Mouse (Mus musculus) forebrain, postnatal 0 days (tissue): Measurements from ENCODE around the gene Tmcc3. TPM values are rescaled to one million over a fixed set of nuclear protein-coding genes. Genes with fewer than 3 reads are reported as not detected.

Experiments used
- ATAC-seq: fragments of 200-750 bp; cut with Nextera tagmentation; 2 replicates; pipeline ENCODE4 v1.8.0; 2017; ENCODE audit warnings: mild to moderate bottlenecking, moderate library complexity
- DNase-seq: peaks from one replicate; pipeline ENCODE4 v3.0.0-alpha.2; 2015
- H3K27ac ChIP-seq: fragments of 300-500 bp; sonication (generic); 2 replicates; pipeline ENCODE4 v1.5.1; 2014; ENCODE audit warnings: low read depth, mild to moderate bottlenecking, antibody characterized with exemption, low read length, moderate library complexity, mixed read lengths
- H3K27me3 ChIP-seq: fragments of 300-500 bp; sonication (generic); 2 replicates; pipeline ENCODE4 v1.6.1; 2014; ENCODE audit warnings: mild to moderate bottlenecking, low read length, mixed read lengths; ENCODE audit not compliant: insufficient read depth
- H3K36me3 ChIP-seq: fragments of 300-500 bp; sonication (generic); 2 replicates; pipeline ENCODE4 v1.6.1; 2014; ENCODE audit warnings: mild to moderate bottlenecking, moderate library complexity; ENCODE audit not compliant: insufficient read depth
- H3K4me1 ChIP-seq: fragments of 300-500 bp; sonication (generic); 2 replicates; pipeline ENCODE4 v1.6.1; 2014; ENCODE audit warnings: antibody characterized with exemption; ENCODE audit not compliant: insufficient read depth
- H3K4me2 ChIP-seq: fragments of 300-500 bp; sonication (generic); 2 replicates; pipeline ENCODE4 v1.6.1; 2014; ENCODE audit warnings: low read depth, mild to moderate bottlenecking, moderate library complexity
- H3K4me3 ChIP-seq: fragments of 300-500 bp; sonication (generic); 2 replicates; pipeline ENCODE4 v1.5.1; 2014; ENCODE audit warnings: low read depth, low read length, mixed read lengths
- H3K9ac ChIP-seq: fragments of 300-500 bp; sonication (generic); 2 replicates; pipeline ENCODE4 v1.6.1; 2014; ENCODE audit warnings: mild to moderate bottlenecking
- H3K9me3 ChIP-seq: fragments of 300-500 bp; sonication (generic); 2 replicates; pipeline ENCODE4 v1.6.1; 2016; ENCODE audit warnings: low read length
- CTCF ChIP-seq: sonication (generic); IDR thresholded peaks from 2 replicates; pipeline ENCODE4 v1.5.1; 2016; ENCODE audit warnings: antibody characterized with exemption, control low read depth, low read depth
- WGBS: fragments of 180-500 bp; shearing (Covaris S2); extraction: QIAGEN DNeasy Blood & Tissue Kit; methylation state at CpG from one replicate; pipeline ENCODE4 v1.1.7; 2014; 5-methylcytosine and 5-hydroxymethylcytosine counted together
- polyA plus RNA-seq: library from polyadenylated mRNA; unstranded; fragments of >200 nt; fragmentation: Nextera tagmentation; extraction: Ambion mirVana; gene quantifications from 2 replicates; pipeline ENCODE4 v1.2.1, GENCODE M21; 2015
- total RNA-seq: library from RNA; depleted of rRNA; stranded (reverse); fragments of >200 nt; gene quantifications from 2 replicates; pipeline ENCODE4 v1.2.3, GENCODE M21; 2014

Tmcc3 gene
- total and polyA plus RNA-seq, 2 experiments from 2014 or later, result 7.5 to 10.2 TPM

DNA sequence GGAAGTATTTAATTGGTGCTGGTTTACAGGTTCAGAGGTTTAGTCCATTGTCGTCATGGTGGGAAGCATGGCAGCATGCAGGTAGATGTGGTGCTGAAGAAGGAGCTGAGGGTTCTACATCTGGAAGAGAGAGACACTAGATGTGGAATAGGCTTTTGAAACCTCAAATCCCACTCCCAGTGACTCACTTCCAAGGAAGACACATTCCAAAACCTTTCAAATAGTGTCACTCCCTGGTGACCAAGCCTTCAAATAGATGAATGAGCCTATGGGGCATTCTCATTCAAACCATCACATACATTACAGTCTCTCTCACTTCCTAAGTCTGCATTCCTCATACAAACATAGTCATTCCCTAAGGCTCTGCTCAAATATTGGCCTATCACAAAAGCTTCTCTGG, 201.0 kb downstream of the Tmcc3 start:
- DNase-seq (no peak), ATAC-seq (no peak)
- Histone ChIP-seq H3K27me3 (no peaks in the 10 kb centered on the region), H3K9me3 (no peaks in the 10 kb centered on the region), H3K9ac (no peak overlapping the region), H3K27ac (no peak overlapping the region), H3K36me3 (no peaks in the 10 kb centered on the region), H3K4me1 (no peaks in the 10 kb centered on the region), H3K4me3 (no peak overlapping the region), H3K4me2 (no peak overlapping the region)
- 95% methylated on average over 1 of the region's 1 CpGs for WGBS
- TF ChIP-seq CTCF, result no peak

- peak overlapping the region; percentile 94 for H3K4me2 ChIP-seq
- no peaks in the 10 kb centered on the region for H3K27me3 ChIP-seq
- no peaks in the 10 kb centered on the region for H3K36me3 ChIP-seq
- peak overlapping the region; percentile 72; the same call in 1 of the 2 replicates for H3K9ac ChIP-seq
- no peak overlapping the region for H3K27ac ChIP-seq
- H3K9me3 ChIP-seq, result no peaks in the 10 kb centered on the region
- H3K4me1 ChIP-seq, result no peaks in the 10 kb centered on the region
- DNase-seq (no peak), ATAC-seq (no peak; the same call in 1 of the 2 replicates)
- 2% methylated on average over 12 of the region's 12 CpGs for WGBS
- no peak for TF ChIP-seq CTCF
- H3K4me3 ChIP-seq, result peak overlapping the region; percentile 75
Measured at GRCm38 (mm10) chr10:94514091-94514505, 202.3 kb downstream of the Tmcc3 start.

- under 1% methylated on average over 66 of the region's 71 CpGs for WGBS
- DNase-seq, result peak; percentile 60
- Histone ChIP-seq H3K4me1 (0 out of 2 replicates have a peak, but pooled peaks cover under 1% of the 10 kb centered on the region), H3K27ac (peak overlapping the region; percentile 75), H3K27me3 (no peaks in the 10 kb centered on the region), H3K4me3 (peak overlapping the region; percentile 75), H3K9me3 (no peaks in the 10 kb centered on the region), H3K9ac (peak overlapping the region; percentile 72), H3K4me2 (peak overlapping the region; percentile 94), H3K36me3 (no peaks in the 10 kb centered on the region)
- ATAC-seq, result peak; percentile 85
- TF ChIP-seq CTCF, result no peak
Measured at GRCm38 (mm10) chr10:94514506-94515178, 202.9 kb downstream of the Tmcc3 start.

GRCm38 (mm10) chr10:94515179-94515545, 203.4 kb downstream of the Tmcc3 start:
- Histone ChIP-seq H3K4me3 (peak overlapping the region; percentile 75), H3K27ac (peak overlapping the region; percentile 75), H3K9ac (peak overlapping the region; percentile 72), H3K4me1 (0 out of 2 replicates have a peak, but pooled peaks cover 5% of the 10 kb centered on the region), H3K36me3 (no peaks in the 10 kb centered on the region), H3K4me2 (peak overlapping the region; percentile 94), H3K9me3 (no peaks in the 10 kb centered on the region), H3K27me3 (no peaks in the 10 kb centered on the region)
- WGBS, result under 1% methylated on average over 33 of the region's 34 CpGs
- DNase-seq (peak; percentile 73), ATAC-seq (peak; percentile 88)
- TF ChIP-seq CTCF, result peak; percentile 72

DNA sequence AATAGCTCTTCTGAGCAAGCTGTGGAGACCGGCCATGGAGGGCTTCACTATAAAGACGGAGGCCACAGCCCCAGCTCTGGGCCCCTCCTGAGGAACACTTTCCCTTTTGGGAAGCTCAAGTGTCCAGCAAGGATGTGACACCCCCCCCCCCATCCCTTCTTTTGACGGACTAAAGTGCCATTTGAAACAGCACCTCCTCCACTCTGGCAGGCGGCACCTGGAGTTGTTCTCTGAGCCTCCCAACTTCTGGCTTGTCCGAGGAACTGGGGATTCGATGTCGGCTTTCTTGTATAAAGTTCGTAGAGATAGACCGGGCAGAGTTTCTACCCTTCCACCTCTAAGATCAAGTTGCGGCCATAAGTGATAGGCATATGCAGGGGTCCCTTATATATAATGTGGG, 203.8 kb downstream of the Tmcc3 start:
- H3K9me3 ChIP-seq, result no peaks in the 10 kb centered on the region
- H3K27me3 ChIP-seq, result no peaks in the 10 kb centered on the region
- no peaks in the 10 kb centered on the region for H3K36me3 ChIP-seq
- DNase-seq, result no peak
- H3K27ac ChIP-seq, result no peak overlapping the region
- H3K9ac ChIP-seq, result peak overlapping the region; percentile 72
- peak overlapping the region; percentile 75 for H3K4me3 ChIP-seq
- 0 out of 2 replicates have a peak, but pooled peaks cover 9% of the 10 kb centered on the region for H3K4me1 ChIP-seq
- no peak for TF ChIP-seq CTCF
- ATAC-seq, result no peak
- 3% methylated on average over 10 of the region's 10 CpGs for WGBS
- H3K4me2 ChIP-seq, result peak overlapping the region; percentile 94

GRCm38 (mm10) chr10:94519887-94520286, 208.1 kb downstream of the Tmcc3 start:
- no peak overlapping the region for H3K4me3 ChIP-seq
- H3K4me2 ChIP-seq, result peak overlapping the region; percentile 28; the same call in 1 of the 2 replicates
- no peaks in the 10 kb centered on the region for H3K36me3 ChIP-seq
- no peak overlapping the region for H3K27ac ChIP-seq
- H3K9ac ChIP-seq, result no peak overlapping the region
- no peaks in the 10 kb centered on the region for H3K27me3 ChIP-seq
- no peak for ATAC-seq
- H3K9me3 ChIP-seq, result no peaks in the 10 kb centered on the region
- no peak for TF ChIP-seq CTCF
- DNase-seq, result no peak
- 65% methylated on average over 7 of the region's 7 CpGs for WGBS
- 0 out of 2 replicates have a peak, but pooled peaks cover 12% of the 10 kb centered on the region for H3K4me1 ChIP-seq

GRCm38 (mm10) chr10:94520306-94521106, 208.8 kb downstream of the Tmcc3 start:
- 0 out of 2 replicates have a peak, but pooled peaks cover 12% of the 10 kb centered on the region for H3K4me1 ChIP-seq
- TF ChIP-seq CTCF, result no peak
- no peaks in the 10 kb centered on the region for H3K27me3 ChIP-seq
- no peak overlapping the region for H3K27ac ChIP-seq
- H3K4me3 ChIP-seq, result no peak overlapping the region
- ATAC-seq (peak; percentile 26; the same call in 1 of the 2 replicates), DNase-seq (peak; percentile 50)
- no peak overlapping the region for H3K9ac ChIP-seq
- no peaks in the 10 kb centered on the region for H3K36me3 ChIP-seq
- H3K9me3 ChIP-seq, result no peaks in the 10 kb centered on the region
- WGBS, result 32% methylated on average over 17 of the region's 17 CpGs
- peak overlapping the region; percentile 28 for H3K4me2 ChIP-seq
